Mouse (Mus musculus) liver, postnatal 0 days (tissue): ENCODE results near the gene Ksr2. TPM values are rescaled to one million over a fixed set of nuclear protein-coding genes. Genes with fewer than 3 reads are reported as not detected.
A peak's percentile ranks its signal among the peaks of the same experiment; 100 is the strongest.

Experiments
- ATAC-seq: fragments of 200-750 bp; cut with Nextera tagmentation; 2 replicates; pipeline ENCODE4 v1.8.0; 2017; ENCODE audit warnings: mild to moderate bottlenecking, moderate library complexity
- DNase-seq: peaks from one replicate; pipeline ENCODE4 v3.0.0-alpha.2; 2016
- H3K27ac ChIP-seq: fragments of 300-500 bp; sonication (generic); 2 replicates; pipeline ENCODE4 v1.5.1; 2014; ENCODE audit warnings: antibody characterized with exemption, moderate library complexity, mild to moderate bottlenecking, low read depth
- H3K27me3 ChIP-seq: fragments of 300-500 bp; sonication (generic); 2 replicates; pipeline ENCODE4 v1.6.1; 2014; ENCODE audit warnings: low read length, control low read depth, mixed read lengths; ENCODE audit not compliant: insufficient read depth
- H3K36me3 ChIP-seq: fragments of 300-500 bp; sonication (generic); replicated peaks from 2 replicates; pipeline ENCODE4 v1.6.1; 2014; ENCODE audit warnings: mild to moderate bottlenecking, control low read depth, low read length, moderate library complexity, mixed read lengths; ENCODE audit not compliant: insufficient read depth
- H3K4me1 ChIP-seq: fragments of 300-500 bp; sonication (generic); 2 replicates; pipeline ENCODE4 v1.6.1; 2014; ENCODE audit warnings: antibody characterized with exemption, mild to moderate bottlenecking, control low read depth; ENCODE audit not compliant: insufficient read depth
- H3K4me2 ChIP-seq: fragments of 300-500 bp; sonication (generic); 2 replicates; pipeline ENCODE4 v1.6.1; 2014; ENCODE audit warnings: low read depth, mild to moderate bottlenecking, low read length, moderate library complexity, mixed read lengths
- H3K4me3 ChIP-seq: fragments of 300-500 bp; sonication (generic); 2 replicates; pipeline ENCODE4 v1.5.1; 2014; ENCODE audit warnings: low read depth, low read length
- H3K9ac ChIP-seq: fragments of 300-500 bp; sonication (generic); replicated peaks from 2 replicates; pipeline ENCODE4 v1.6.1; 2014; ENCODE audit warnings: mild to moderate bottlenecking, moderate library complexity
- H3K9me3 ChIP-seq: fragments of 300-500 bp; sonication (generic); 2 replicates; pipeline ENCODE4 v1.6.1; 2016; ENCODE audit warnings: mild to moderate bottlenecking, control low read depth, low read length, mixed read lengths
- CTCF ChIP-seq: sonication (generic); IDR thresholded peaks from 2 replicates; pipeline ENCODE4 v1.5.1; 2016; ENCODE audit warnings: antibody characterized with exemption, low read depth
- EP300 ChIP-seq: IDR thresholded peaks from 2 replicates; pipeline ENCODE4 v1.6.1; 2016; ENCODE audit warnings: antibody characterized with exemption, low read depth, mild to moderate bottlenecking
- WGBS: fragments of 180-500 bp; shearing (Covaris S2); extraction: QIAGEN DNeasy Blood & Tissue Kit; methylation state at CpG from one replicate; pipeline ENCODE4 v1.1.7; 2014; ENCODE audit not compliant: insufficient replicate concordance; 5-methylcytosine and 5-hydroxymethylcytosine counted together
- polyA plus RNA-seq: library from polyadenylated mRNA; unstranded; fragments of >200 nt; fragmentation: Nextera tagmentation; extraction: Ambion mirVana; gene quantifications from 2 replicates; pipeline ENCODE4 v1.2.1, GENCODE M21; 2015

Ksr2 gene
- polyA plus RNA-seq, 1 experiment from 2014 or later: 0.09 TPM

DNA sequence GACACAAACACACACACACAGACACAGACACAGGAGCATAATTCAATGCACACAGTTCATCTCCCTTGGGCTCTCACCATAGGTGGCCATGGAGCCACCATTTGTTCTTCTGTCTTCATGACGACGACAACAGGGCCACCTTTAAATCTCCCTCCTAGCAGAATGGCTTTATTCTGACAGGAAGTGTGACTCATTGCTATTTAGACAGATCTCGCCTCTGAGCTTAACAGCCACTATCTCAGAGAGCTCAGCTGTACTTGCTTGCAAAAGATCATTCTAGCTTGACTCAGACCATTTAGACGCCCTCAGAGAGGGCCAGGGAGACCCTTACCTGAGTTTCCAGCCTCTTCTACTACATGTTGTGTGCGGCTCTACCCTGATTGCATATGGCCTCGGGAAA lies 175.5 kb downstream of the Ksr2 start:
- 36% methylated on average over 6 of the region's 6 CpGs for WGBS
- Histone ChIP-seq H3K27ac (no peak overlapping the region), H3K4me2 (no peak overlapping the region), H3K4me3 (no peak overlapping the region), H3K9me3 (no peaks in the 10 kb centered on the region), H3K36me3 (no peaks in the 10 kb centered on the region), H3K27me3 (no peaks in the 10 kb centered on the region), H3K9ac (no peak overlapping the region), H3K4me1 (no peaks in the 10 kb centered on the region)
- ATAC-seq: no peak
- TF ChIP-seq EP300 (no peak), CTCF (no peak)
- DNase-seq: no peak

DNA sequence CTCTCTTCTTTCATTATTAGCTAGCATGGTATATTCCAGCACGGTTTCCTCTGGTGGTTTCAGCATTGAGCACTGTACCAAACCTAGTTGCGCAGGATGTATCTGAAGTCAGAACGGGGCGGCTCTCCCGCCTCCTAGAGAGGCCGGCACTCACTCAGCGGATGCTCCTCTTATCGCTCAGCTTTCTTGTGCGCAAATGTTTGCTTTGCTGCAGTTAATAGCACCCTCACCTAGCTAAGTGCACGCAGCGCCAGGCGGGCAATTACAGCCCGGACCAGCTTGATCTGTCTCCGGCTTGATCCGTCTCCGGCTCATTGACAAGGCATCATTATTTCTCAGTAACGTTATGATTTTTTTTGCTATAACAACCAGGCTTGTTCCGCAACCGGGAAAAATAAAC lies 179.5 kb downstream of the Ksr2 start:
- Histone ChIP-seq H3K4me1 (no peaks in the 10 kb centered on the region), H3K9ac (no peak overlapping the region), H3K4me3 (no peak overlapping the region), H3K4me2 (no peak overlapping the region), H3K9me3 (no peaks in the 10 kb centered on the region), H3K27ac (no peak overlapping the region), H3K27me3 (no peaks in the 10 kb centered on the region), H3K36me3 (no peaks in the 10 kb centered on the region)
- no peak for DNase-seq
- whole genome bisulfite sequencing: 54% methylated on average over 19 of the region's 19 CpGs
- no peak for TF ChIP-seq CTCF
- TF ChIP-seq EP300: no peak
- ATAC-seq: no peak

DNA sequence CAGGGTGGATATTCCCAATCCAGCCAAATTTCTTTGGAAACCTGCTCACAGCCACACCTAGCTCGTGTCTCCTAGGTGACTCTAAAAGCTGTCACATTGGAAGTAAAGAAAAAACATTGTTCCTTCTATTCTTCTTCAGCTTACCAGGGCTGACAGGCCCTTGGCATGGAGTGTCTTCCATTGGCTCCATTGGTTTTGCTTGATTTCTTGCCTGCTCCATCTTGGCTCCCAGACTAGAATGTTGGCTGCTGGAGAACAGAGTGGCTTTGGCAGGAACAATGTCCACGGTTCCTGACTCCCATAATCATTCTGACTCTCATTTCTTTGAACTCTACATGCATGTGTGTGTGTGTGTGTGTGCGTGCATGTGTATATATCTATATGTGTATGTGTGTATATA lies 183.0 kb downstream of the Ksr2 start:
- no peak overlapping the region for H3K9ac ChIP-seq
- WGBS: 70% methylated on average over 3 of the region's 3 CpGs
- no peaks in the 10 kb centered on the region for H3K9me3 ChIP-seq
- H3K36me3 ChIP-seq: no peaks in the 10 kb centered on the region
- ATAC-seq: no peak
- DNase-seq: no peak
- H3K27ac ChIP-seq: no peak overlapping the region
- H3K27me3 ChIP-seq: no peaks in the 10 kb centered on the region
- no peak for TF ChIP-seq CTCF
- no peak for TF ChIP-seq EP300
- H3K4me2 ChIP-seq: no peak overlapping the region
- H3K4me1 ChIP-seq: no peaks in the 10 kb centered on the region
- no peak overlapping the region for H3K4me3 ChIP-seq

GRCm38 (mm10) chr5:117602026-117602425 lies 188.2 kb downstream of the Ksr2 start:
- no peak for ATAC-seq
- TF ChIP-seq CTCF (no peak), EP300 (no peak)
- WGBS: 61% methylated on average over 9 of the region's 9 CpGs

GRCm38 (mm10) chr5:117607761-117608309 lies 194.0 kb downstream of the Ksr2 start:
- no peak for DNase-seq
- 60% methylated on average over 15 of the region's 15 CpGs for WGBS
- no peaks in the 10 kb centered on the region for H3K4me1 ChIP-seq
- no peak overlapping the region for H3K4me3 ChIP-seq
- H3K27ac ChIP-seq: no peak overlapping the region
- no peaks in the 10 kb centered on the region for H3K36me3 ChIP-seq
- no peak for TF ChIP-seq CTCF
- no peak for TF ChIP-seq EP300
- H3K4me2 ChIP-seq: no peak overlapping the region
- H3K27me3 ChIP-seq: no peaks in the 10 kb centered on the region
- no peak overlapping the region for H3K9ac ChIP-seq
- ATAC-seq: no peak
- no peaks in the 10 kb centered on the region for H3K9me3 ChIP-seq

More at GRCm38 (mm10) chr5:117602026-117602425, 188.2 kb downstream of the Ksr2 start:
- Histone ChIP-seq H3K4me1 (no peaks in the 10 kb centered on the region), H3K9ac (no peak overlapping the region), H3K36me3 (no peaks in the 10 kb centered on the region), H3K4me2 (no peak overlapping the region), H3K27ac (no peak overlapping the region), H3K4me3 (no peak overlapping the region), H3K9me3 (no peaks in the 10 kb centered on the region), H3K27me3 (no peaks in the 10 kb centered on the region)
- DNase-seq: no peak

DNA sequence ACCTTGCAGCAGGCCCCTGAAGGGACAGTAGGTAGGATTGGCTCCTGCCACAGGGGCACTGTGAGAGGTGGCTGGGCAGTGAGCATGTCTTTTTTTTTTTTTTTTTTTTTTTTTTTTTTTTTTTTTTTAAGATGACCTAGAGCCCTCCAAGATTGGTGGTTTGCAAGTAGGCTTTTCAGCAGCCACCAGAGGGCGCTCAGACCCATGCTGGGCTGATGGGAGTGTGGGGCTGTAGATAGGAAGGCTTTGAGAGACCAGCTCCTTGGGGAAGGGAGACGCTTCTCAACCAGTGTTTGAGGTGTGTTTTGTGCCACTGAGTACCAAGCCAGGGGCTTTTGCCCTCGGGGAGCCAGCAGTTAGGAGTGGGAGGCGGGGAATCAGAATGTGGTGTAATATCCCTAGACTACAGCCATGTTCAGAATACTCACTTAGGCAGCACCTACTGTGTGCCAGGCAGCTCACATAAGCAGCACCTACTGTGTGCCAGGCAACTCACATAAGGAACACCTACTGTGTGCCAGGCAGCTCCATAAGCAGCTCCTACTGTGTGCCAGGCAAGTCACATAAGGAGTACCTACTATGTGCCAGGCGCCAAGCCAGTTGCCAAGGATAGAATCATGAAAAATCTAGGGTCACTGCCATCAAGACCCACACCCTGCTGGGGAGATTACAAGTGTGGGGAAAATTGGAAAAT lies 200.7 kb downstream of the Ksr2 start:
- ATAC-seq: no peak
- no peak overlapping the region for H3K4me3 ChIP-seq
- H3K4me2 ChIP-seq: no peak overlapping the region
- no peaks in the 10 kb centered on the region for H3K36me3 ChIP-seq
- no peak overlapping the region for H3K27ac ChIP-seq
- TF ChIP-seq CTCF (peak; percentile 67), EP300 (no peak)
- H3K27me3 ChIP-seq: no peaks in the 10 kb centered on the region
- H3K4me1 ChIP-seq: no peaks in the 10 kb centered on the region
- DNase-seq: peak; percentile 78
- WGBS: 31% methylated on average over 5 of the region's 5 CpGs
- no peak overlapping the region for H3K9ac ChIP-seq
- no peaks in the 10 kb centered on the region for H3K9me3 ChIP-seq
